Mouse (Mus musculus) granulocyte monocyte progenitor cell, adult 5-6 weeks (primary cell): Measurements from ENCODE around the gene Pkib. TPM values are rescaled to one million over a fixed set of nuclear protein-coding genes. Genes with fewer than 3 reads are reported as not detected.

Experiments used
- ATAC-seq: replicated peaks from 2 replicates; pipeline ENCODE4 v1.8.0; 2016; ENCODE audit warnings: mild to moderate bottlenecking, moderate TSS enrichment, inconsistent platforms; ENCODE audit not compliant: poor library complexity, severe bottlenecking
- total RNA-seq, 2 experiments: library from RNA; stranded (forward) in 1 of 2; stranded (reverse) in 1 of 2; fragments of 200-712, 200-1000 nt in 1 of 2; fragments of >200 nt in 1 of 2; fragmentation: Nextera tagmentation in 1 of 2; gene quantifications; 2 replicates each; pipeline ENCODE4 v1.2.3; 2014 to 2017

The Pkib gene
- total RNA-seq, 2 experiments from 2014 or later: 21.4 to 33.2 TPM

GRCm38 (mm10) chr10:57727666-57728065 is 95.9 kb downstream of the Pkib start:
- peak; percentile 88 for ATAC-seq

GRCm38 (mm10) chr10:57731672-57732071 is 99.9 kb downstream of the Pkib start:
- peak; percentile 58 for ATAC-seq

- ATAC-seq: no peak
These were observed 109.0 kb downstream of the Pkib start for GRCm38 (mm10) chr10:57740733-57741132.

GRCm38 (mm10) chr10:57741351-57741750 is 109.6 kb downstream of the Pkib start:
- ATAC-seq: no peak

GRCm38 (mm10) chr10:57743045-57743444 is 111.3 kb downstream of the Pkib start:
- ATAC-seq: no peak

- peak; percentile 70 for ATAC-seq
These were observed 111.8 kb downstream of the Pkib start for GRCm38 (mm10) chr10:57743606-57744016.

GRCm38 (mm10) chr10:57744128-57744765 is 112.5 kb downstream of the Pkib start:
- no peak for ATAC-seq

GRCm38 (mm10) chr10:57745452-57745851 is 113.7 kb downstream of the Pkib start:
- ATAC-seq: peak; percentile 75

- no peak for ATAC-seq
These were observed 115.3 kb downstream of the Pkib start for GRCm38 (mm10) chr10:57747127-57747526.

GRCm38 (mm10) chr10:57753343-57753742 is 121.6 kb downstream of the Pkib start:
- ATAC-seq: peak; percentile 46

- 0 out of 2 replicates have a peak, but pooled peaks have one; percentile 23 for ATAC-seq
These were observed 123.5 kb downstream of the Pkib start for GRCm38 (mm10) chr10:57755201-57755736.

GRCm38 (mm10) chr10:57758999-57759398 is 127.2 kb downstream of the Pkib start:
- ATAC-seq: peak; percentile 81

- ATAC-seq: no peak
These were observed 128.9 kb downstream of the Pkib start for GRCm38 (mm10) chr10:57760694-57761093.

GRCm38 (mm10) chr10:57763044-57763443 is 131.3 kb downstream of the Pkib start:
- ATAC-seq: no peak

GRCm38 (mm10) chr10:57783289-57784130 is 151.7 kb downstream of the Pkib start:
- peak; percentile 44; the same call in 1 of the 2 replicates for ATAC-seq

GRCm38 (mm10) chr10:57784131-57784875 is 152.5 kb downstream of the Pkib start:
- ATAC-seq: peak; percentile 27

- ATAC-seq: no peak
These were observed 153.0 kb downstream of the Pkib start, which contains the start of gene Fabp7 for GRCm38 (mm10) chr10:57784876-57785150. Gene Fabp7 (plus strand): TSS chr10:57784881.

GRCm38 (mm10) chr10:57785552-57785951 is 153.8 kb downstream of the Pkib start:
- no peak for ATAC-seq
